Mouse (Mus musculus) hindbrain, embryonic 15.5 days (tissue): ENCODE measurements around the gene Anks1b. TPM values are rescaled to one million over a fixed set of nuclear protein-coding genes. Genes with fewer than 3 reads are reported as not detected.

ENCODE experiments used
- ATAC-seq: fragments of 200-750 bp; cut with Nextera tagmentation; 2 replicates; pipeline ENCODE4 v1.8.0; 2017; ENCODE audit warnings: low read depth, moderate number of reproducible peaks, moderate TSS enrichment; ENCODE audit not compliant: low FRiP score
- H3K27ac ChIP-seq: fragments of 300-500 bp; sonication (generic); replicated peaks from 2 replicates; pipeline ENCODE4 v1.5.1; 2015; ENCODE audit warnings: mild to moderate bottlenecking, inconsistent platforms
- H3K27me3 ChIP-seq: fragments of 300-500 bp; sonication (generic); 2 replicates; pipeline ENCODE4 v1.6.1; 2015; ENCODE audit warnings: control low read depth, inconsistent platforms
- H3K36me3 ChIP-seq: fragments of 300-500 bp; sonication (generic); 2 replicates; pipeline ENCODE4 v1.6.1; 2015; ENCODE audit warnings: control low read depth, inconsistent platforms
- H3K4me1 ChIP-seq: fragments of 300-500 bp; sonication (generic); replicated peaks from 2 replicates; pipeline ENCODE4 v1.6.1; 2015; ENCODE audit warnings: control low read depth, inconsistent platforms
- H3K4me2 ChIP-seq: fragments of 300-500 bp; sonication (generic); 2 replicates; pipeline ENCODE4 v1.6.1; 2015; ENCODE audit warnings: moderate library complexity, mild to moderate bottlenecking, inconsistent platforms
- H3K4me3 ChIP-seq: fragments of 300-500 bp; sonication (generic); 2 replicates; pipeline ENCODE4 v1.5.1; 2015; ENCODE audit warnings: mild to moderate bottlenecking, inconsistent platforms
- H3K9ac ChIP-seq: fragments of 300-500 bp; sonication (generic); 2 replicates; pipeline ENCODE4 v1.6.1; 2015; ENCODE audit warnings: inconsistent platforms
- H3K9me3 ChIP-seq: fragments of 300-500 bp; sonication (generic); 2 replicates; pipeline ENCODE4 v1.6.1; 2016; ENCODE audit warnings: control low read depth, inconsistent platforms
- WGBS: fragments of 180-500 bp; shearing (Covaris S2); methylation state at CpG from one replicate; pipeline ENCODE4 v1.1.7; 2015; 5-methylcytosine and 5-hydroxymethylcytosine counted together
- polyA plus RNA-seq: library from polyadenylated mRNA; unstranded; fragments of >200 nt; fragmentation: Nextera tagmentation; extraction: Ambion mirVana; gene quantifications from 2 replicates; pipeline ENCODE4 v1.2.1, GENCODE M21; 2015

The Anks1b gene
- polyA plus RNA-seq, 1 experiment from 2014 or later: 85.2 TPM

DNA sequence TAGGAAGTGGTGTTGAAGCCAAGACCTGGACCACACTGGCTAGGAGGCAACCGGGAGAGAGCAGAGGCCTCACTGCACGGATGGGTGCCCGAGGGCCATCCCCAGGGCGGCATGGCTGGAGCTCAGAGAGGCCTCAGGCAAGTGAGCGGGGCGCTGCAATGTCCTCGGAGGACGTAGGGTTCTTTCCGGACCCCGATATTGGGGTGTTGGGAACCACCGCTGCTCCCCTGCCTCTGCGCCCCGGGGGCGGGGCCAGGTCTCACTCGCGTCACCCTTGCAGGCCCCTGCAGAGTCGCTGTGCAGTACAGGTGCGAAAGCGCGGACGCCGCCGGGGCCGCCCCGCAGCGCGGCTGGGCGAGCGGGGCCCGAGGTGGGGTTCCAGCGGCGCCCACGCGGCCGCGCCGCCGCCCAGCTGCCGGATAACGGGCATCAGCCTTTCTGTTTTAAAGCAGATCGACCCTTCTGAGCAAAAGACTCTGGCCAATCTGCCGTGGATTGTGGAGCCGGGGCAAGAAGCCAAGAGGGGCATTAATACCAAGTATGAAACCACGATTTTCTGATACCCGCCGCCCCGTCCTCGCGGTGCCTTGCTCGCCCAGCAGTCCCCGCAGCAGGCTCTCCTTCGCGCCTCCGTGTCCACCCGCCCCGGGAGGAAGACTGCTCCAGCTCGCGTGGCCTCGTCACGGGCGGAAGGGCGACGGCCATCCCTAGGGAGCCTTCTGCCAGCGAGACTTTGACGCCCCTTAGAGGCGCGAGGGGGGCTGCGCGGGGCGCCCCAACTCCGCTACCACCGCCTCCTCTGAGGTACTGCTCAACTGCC, 1096.3 kb downstream of the Anks1b start:
- Histone ChIP-seq H3K27ac (no peak overlapping the region), H3K9me3 (no peaks in the 10 kb centered on the region), H3K4me1 (peaks cover 23% of the 10 kb centered on the region), H3K27me3 (peaks cover 8% of the 10 kb centered on the region; the same call in 1 of the 2 replicates), H3K4me2 (peak overlapping the region; percentile 82), H3K4me3 (peak overlapping the region; percentile 40), H3K36me3 (0 out of 2 replicates have a peak, but pooled peaks cover 3% of the 10 kb centered on the region), H3K9ac (peak overlapping the region; percentile 34)
- peak; percentile 29; the same call in 1 of the 2 replicates for ATAC-seq
- WGBS: 5% methylated on average over 72 of the region's 72 CpGs

DNA sequence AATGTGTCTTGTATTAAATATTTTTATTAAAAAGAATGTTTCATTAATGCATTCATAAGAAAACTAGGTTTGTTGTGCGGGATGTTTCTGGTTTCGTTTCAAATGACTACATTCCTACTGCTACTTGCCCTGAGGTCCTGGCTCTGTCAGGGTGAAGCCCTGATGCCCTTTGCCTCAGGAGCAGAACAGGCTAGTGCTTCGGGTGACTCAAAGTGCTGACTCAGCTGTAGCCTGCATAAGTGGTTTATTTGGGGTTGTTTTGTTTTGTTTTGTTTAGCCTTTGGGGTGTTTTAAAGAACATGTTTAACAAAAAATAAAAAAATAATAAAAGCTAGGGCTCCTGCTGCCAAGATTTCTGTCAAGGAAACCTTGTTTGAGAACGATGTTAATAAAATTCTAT, 1097.3 kb downstream of the Anks1b start:
- WGBS: 48% methylated on average over 4 of the region's 4 CpGs

DNA sequence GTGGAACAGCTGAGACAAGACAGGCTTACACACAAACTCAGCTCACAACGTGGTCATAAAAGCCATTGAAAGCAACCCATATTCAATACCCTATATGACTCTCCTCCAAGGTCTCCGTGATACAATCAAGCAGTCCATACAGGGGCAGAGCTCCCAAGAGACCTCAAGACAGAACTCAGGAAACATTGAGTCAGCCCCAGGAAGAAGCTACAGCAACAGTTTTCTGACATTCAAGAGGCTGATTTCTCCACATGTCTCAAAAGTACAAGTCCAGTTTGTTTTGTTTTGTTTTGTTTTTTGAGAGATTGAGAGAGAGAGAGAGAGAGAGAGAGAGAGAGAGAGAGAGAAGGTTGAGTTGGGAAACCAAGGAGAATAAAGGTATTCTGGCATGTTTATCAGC, 1100.8 kb downstream of the Anks1b start:
- no peak for ATAC-seq
- no peak overlapping the region for H3K9ac ChIP-seq
- peaks cover 10% of the 10 kb centered on the region for H3K4me1 ChIP-seq
- WGBS: 67% methylated on average over 2 of the region's 2 CpGs
- H3K27me3 ChIP-seq: no peaks in the 10 kb centered on the region
- H3K4me3 ChIP-seq: no peak overlapping the region
- H3K36me3 ChIP-seq: no peaks in the 10 kb centered on the region
- H3K4me2 ChIP-seq: no peak overlapping the region
- H3K9me3 ChIP-seq: no peaks in the 10 kb centered on the region
- no peak overlapping the region for H3K27ac ChIP-seq

More for the DNA sequence above, 1097.3 kb downstream of the Anks1b start:
- Histone ChIP-seq H3K27ac (no peak overlapping the region), H3K27me3 (peaks cover 8% of the 10 kb centered on the region; the same call in 1 of the 2 replicates), H3K36me3 (0 out of 2 replicates have a peak, but pooled peaks cover 3% of the 10 kb centered on the region), H3K4me1 (peaks cover 23% of the 10 kb centered on the region), H3K9ac (no peak overlapping the region), H3K4me2 (no peak overlapping the region), H3K9me3 (no peaks in the 10 kb centered on the region), H3K4me3 (no peak overlapping the region)
- ATAC-seq: no peak

DNA sequence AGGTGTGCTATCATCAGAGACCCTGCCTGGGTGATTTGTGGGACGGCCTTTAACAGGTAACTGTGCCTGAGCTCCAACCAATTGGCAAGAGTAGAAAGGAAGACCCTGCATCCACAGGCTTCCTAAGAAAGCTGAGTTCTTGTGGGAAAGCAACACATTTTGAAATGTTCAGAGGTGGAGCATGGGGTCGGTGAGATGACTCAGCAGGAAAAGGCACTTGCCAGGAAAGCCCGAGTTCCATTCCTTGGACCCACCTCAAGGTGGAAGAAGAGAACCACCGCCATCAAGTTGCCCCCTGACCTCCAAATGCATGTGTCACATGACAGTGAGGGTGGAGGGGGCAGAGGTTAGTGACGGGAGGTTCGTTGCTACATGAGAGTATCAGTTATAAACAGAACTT, 1101.2 kb downstream of the Anks1b start:
- ATAC-seq: no peak
- WGBS: 86% methylated on average over 6 of the region's 6 CpGs
- no peak overlapping the region for H3K9ac ChIP-seq

DNA sequence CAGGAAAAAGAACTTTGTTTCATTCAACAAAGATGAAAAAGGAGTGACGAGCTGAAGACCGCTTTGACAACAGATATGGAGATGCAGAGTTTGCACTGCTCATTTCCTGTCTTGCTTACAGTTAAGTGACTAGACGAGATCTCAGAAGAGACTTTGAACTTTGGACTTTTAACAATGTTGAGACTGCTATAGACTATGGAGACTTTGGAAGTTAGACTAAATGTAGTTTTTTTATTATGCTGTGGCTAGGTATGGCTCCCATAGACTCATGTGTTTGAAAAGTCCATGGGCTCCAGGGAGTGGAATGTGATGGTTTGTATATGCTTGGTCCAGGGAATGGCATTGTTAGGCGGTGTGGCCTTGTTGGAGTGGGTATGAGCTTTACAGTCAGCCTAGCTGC, 1108.5 kb downstream of the Anks1b start:
- WGBS: 94% methylated on average over 4 of the region's 4 CpGs
- no peak overlapping the region for H3K9ac ChIP-seq

More for the DNA sequence above, 1101.2 kb downstream of the Anks1b start:
- Histone ChIP-seq H3K27me3 (no peaks in the 10 kb centered on the region), H3K36me3 (no peaks in the 10 kb centered on the region), H3K9me3 (no peaks in the 10 kb centered on the region), H3K4me1 (peaks cover 6% of the 10 kb centered on the region), H3K27ac (no peak overlapping the region), H3K4me3 (no peak overlapping the region), H3K4me2 (no peak overlapping the region)

DNA sequence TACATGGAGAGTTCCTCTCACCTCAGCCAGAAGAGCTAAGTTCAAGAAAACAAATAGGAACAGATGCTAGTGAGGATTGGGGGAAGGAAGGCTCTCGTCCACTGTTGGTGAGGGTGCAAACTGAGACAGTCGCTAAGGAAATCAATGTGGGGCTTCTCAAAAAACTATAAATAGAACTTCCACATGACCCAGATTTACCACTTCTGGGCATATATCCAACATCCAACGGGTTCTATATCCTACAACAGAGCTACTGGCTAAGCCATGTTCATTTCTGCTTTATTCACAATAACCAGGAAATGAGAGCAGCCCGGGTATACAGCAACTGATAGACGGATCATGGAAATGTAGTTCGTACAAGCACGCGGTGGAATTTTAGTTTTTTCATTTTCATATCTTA, 1109.7 kb downstream of the Anks1b start:
- no peak overlapping the region for H3K4me3 ChIP-seq
- no peak overlapping the region for H3K27ac ChIP-seq
- no peak overlapping the region for H3K9ac ChIP-seq
- no peaks in the 10 kb centered on the region for H3K36me3 ChIP-seq
- H3K27me3 ChIP-seq: no peaks in the 10 kb centered on the region
- no peak for ATAC-seq
- WGBS: 81% methylated on average over 8 of the region's 8 CpGs
- H3K9me3 ChIP-seq: no peaks in the 10 kb centered on the region
- H3K4me2 ChIP-seq: no peak overlapping the region
- H3K4me1 ChIP-seq: 0 out of 2 replicates have a peak, but pooled peaks cover 4% of the 10 kb centered on the region

More for the DNA sequence above, 1108.5 kb downstream of the Anks1b start:
- Histone ChIP-seq H3K27ac (no peak overlapping the region), H3K27me3 (no peaks in the 10 kb centered on the region), H3K36me3 (no peaks in the 10 kb centered on the region), H3K4me2 (no peak overlapping the region), H3K4me1 (0 out of 2 replicates have a peak, but pooled peaks cover 4% of the 10 kb centered on the region), H3K9me3 (no peaks in the 10 kb centered on the region), H3K4me3 (no peak overlapping the region)
- no peak for ATAC-seq

DNA sequence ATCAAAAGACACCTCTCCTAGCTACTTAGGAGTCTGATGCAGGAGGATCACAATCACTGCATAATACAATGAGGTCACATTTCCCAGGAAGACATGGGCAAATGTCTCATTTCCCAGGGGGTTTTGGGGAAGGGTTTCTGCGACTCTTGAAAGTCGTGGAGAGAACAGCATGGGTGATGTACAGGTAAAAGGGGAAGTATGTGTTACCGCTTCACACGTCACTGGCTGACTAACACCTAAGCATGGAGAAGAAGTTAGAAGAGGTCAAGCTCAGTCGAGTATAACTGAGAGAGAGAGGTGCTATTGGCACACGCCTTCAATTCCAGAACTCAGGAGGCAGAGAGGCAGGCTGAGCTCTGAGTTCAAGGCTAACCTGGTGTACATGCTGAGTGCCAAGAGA, 1117.0 kb downstream of the Anks1b start:
- Histone ChIP-seq H3K4me3 (no peak overlapping the region), H3K27me3 (no peaks in the 10 kb centered on the region), H3K4me2 (no peak overlapping the region), H3K9me3 (no peaks in the 10 kb centered on the region), H3K36me3 (peaks cover 11% of the 10 kb centered on the region), H3K9ac (no peak overlapping the region), H3K4me1 (no peaks in the 10 kb centered on the region), H3K27ac (no peak overlapping the region)
- no peak for ATAC-seq
- WGBS: 92% methylated on average over 6 of the region's 6 CpGs

DNA sequence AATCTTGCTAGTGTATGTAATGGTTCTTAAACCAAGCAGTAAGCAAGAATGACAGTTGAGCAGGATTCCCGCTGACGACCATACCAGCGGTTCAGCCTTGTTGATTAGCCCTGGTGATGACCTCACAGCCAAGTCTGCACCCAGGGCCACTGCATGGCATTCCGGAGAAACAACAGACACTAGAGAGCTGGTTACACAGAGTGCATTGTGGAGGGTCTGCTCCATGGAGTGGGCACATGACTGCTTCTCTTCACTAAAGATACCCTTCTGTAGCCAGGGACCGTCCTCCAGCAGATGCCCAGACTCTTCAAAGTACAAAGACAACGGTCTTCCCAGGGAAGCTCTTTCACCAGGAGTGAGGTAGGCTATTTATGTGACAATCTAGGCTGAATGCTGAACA, 1118.9 kb downstream of the Anks1b start:
- no peaks in the 10 kb centered on the region for H3K4me1 ChIP-seq
- H3K27ac ChIP-seq: no peak overlapping the region
- no peak overlapping the region for H3K4me2 ChIP-seq
- H3K9ac ChIP-seq: no peak overlapping the region
- H3K36me3 ChIP-seq: peaks cover 25% of the 10 kb centered on the region
- H3K9me3 ChIP-seq: no peaks in the 10 kb centered on the region
- 88% methylated on average over 6 of the region's 6 CpGs for WGBS
- no peak overlapping the region for H3K4me3 ChIP-seq
- H3K27me3 ChIP-seq: no peaks in the 10 kb centered on the region
- no peak for ATAC-seq

DNA sequence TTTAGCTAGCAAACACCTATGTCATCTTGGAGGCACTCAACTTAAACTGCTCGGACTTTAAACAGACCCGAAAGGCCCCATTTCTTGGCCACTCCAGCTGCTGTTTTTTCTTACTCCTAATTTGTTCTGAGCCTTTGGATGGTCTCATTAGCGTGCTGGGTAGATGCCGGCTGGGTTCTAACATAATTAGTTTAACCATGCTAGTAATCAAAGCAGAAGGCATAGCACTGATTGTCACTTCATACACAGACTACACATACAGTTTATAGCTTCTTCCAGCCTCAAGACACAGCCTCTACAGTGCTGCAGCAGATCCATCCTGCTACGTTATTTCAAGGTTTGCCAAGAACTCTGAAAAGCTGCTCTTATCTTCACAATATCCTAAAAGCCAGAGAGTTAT, 1120.6 kb downstream of the Anks1b start:
- H3K9ac ChIP-seq: no peak overlapping the region
- ATAC-seq: no peak
- H3K36me3 ChIP-seq: peaks cover 25% of the 10 kb centered on the region
- 72% methylated on average over 5 of the region's 5 CpGs for WGBS
- no peaks in the 10 kb centered on the region for H3K4me1 ChIP-seq
- no peaks in the 10 kb centered on the region for H3K27me3 ChIP-seq
- H3K27ac ChIP-seq: no peak overlapping the region
- H3K9me3 ChIP-seq: no peaks in the 10 kb centered on the region
- H3K4me3 ChIP-seq: no peak overlapping the region
- H3K4me2 ChIP-seq: no peak overlapping the region

DNA sequence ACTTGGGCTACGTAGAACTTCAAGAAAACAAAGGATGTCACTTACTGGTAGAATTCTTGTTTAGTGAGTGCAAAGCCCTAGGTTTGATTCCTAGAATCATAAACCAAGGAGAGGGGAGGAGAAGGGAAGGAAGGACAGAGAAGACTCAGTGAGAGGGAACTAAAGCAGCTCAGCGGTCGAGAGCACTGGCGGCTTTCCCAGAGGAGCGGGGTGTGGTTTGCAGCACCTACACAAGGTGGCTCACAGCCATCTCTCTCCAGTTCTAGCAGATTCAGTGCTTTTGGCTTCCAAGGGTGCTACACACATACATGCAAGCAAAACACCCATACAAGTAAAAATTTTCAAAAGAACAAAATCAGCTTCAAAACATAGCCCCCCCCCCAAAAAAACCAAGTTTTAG, 1126.6 kb downstream of the Anks1b start:
- no peak overlapping the region for H3K27ac ChIP-seq

DNA sequence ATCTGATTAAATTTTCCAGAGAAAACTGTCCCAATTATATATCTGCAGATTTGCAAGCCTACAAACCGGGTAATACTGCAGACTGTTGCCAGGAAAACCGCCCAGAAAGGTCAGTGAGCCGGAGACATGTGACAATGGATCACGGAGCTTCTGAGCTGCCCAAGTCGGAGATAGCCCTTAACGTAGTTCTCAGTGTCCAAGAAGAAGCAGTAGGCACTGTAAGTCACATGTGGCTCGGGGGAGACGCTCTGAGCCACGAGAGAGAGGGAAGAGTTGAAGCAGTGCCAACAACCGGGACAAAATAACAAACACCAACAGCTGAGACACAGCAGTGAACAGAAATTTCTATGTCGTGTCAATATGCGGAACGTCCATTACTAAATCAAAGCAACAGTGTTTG, 1128.1 kb downstream of the Anks1b start:
- Histone ChIP-seq H3K4me3 (no peak overlapping the region), H3K9me3 (no peaks in the 10 kb centered on the region), H3K4me2 (no peak overlapping the region), H3K4me1 (no peaks in the 10 kb centered on the region), H3K36me3 (peaks cover 3% of the 10 kb centered on the region; the same call in 1 of the 2 replicates), H3K9ac (no peak overlapping the region), H3K27me3 (no peaks in the 10 kb centered on the region), H3K27ac (no peak overlapping the region)
- WGBS: 53% methylated on average over 13 of the region's 13 CpGs
- ATAC-seq: no peak

More for the DNA sequence above, 1126.6 kb downstream of the Anks1b start:
- Histone ChIP-seq H3K9me3 (no peaks in the 10 kb centered on the region), H3K4me3 (no peak overlapping the region), H3K4me2 (no peak overlapping the region), H3K4me1 (no peaks in the 10 kb centered on the region), H3K9ac (no peak overlapping the region), H3K27me3 (no peaks in the 10 kb centered on the region), H3K36me3 (peaks cover 18% of the 10 kb centered on the region)
- 96% methylated on average over 5 of the region's 5 CpGs for WGBS
- no peak for ATAC-seq

DNA sequence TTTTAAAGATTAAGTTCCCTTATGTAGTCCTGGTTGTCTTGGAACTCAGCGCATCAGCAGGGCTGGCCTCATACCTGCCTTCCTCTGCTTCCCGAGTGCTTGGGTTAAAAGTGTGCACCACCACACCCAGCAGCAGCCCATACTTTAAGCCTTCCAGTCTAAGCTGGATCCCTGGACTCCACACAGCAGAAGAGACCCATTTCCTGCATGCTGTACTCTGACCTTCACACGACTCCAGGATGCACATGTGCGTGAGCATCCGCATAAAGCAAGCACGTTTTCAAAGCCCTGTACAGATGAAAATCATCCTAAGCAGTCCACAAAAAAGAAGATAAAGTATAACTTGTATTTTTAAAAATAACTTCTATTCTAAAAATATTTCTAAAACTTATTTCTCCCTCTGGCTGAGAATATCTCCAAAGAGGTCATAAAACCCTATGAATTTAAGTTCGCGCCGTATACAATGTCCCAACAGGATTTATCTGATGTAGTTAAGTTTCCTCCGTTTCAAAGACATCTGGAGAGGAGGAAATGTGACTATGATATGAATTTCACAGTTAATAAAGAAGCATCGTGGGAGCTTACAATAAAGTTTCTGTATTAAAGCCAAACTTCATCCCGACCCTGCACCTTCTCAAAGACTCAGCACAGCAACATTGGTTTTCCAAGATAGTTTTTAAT, 1132.7 kb downstream of the Anks1b start:
- 89% methylated on average over 12 of the region's 12 CpGs for WGBS
- Histone ChIP-seq H3K36me3 (peaks cover 19% of the 10 kb centered on the region), H3K27ac (no peak overlapping the region), H3K27me3 (no peaks in the 10 kb centered on the region), H3K4me3 (no peak overlapping the region), H3K4me1 (no peaks in the 10 kb centered on the region), H3K9me3 (no peaks in the 10 kb centered on the region), H3K4me2 (no peak overlapping the region), H3K9ac (no peak overlapping the region)
- ATAC-seq: no peak
